Mouse (Mus musculus): ENCODE measurements around the gene Gsg1. TPM values are rescaled to one million over a fixed set of nuclear protein-coding genes. Genes with fewer than 3 reads are reported as not detected.

The Gsg1 gene
- 0.14 and 0.26 TPM in 2 replicates for polyA plus RNA-seq (2015; fragmentation: Nextera tagmentation; extraction: Ambion mirVana)

- Histone ChIP-seq H3K4me2 (ENCODE audit: low read depth, low read length) (no peak within 1 kb of the TSS), H3K9me3 (ENCODE audit: low read length) (no peaks in the 10 kb centered on the region), H3K4me3 (ENCODE audit: low read depth, low read length) (no peak within 1 kb of the TSS), H3K4me1 (ENCODE audit: insufficient read depth) (peaks cover 6% of the 10 kb centered on the region; the same call in 1 of the 2 replicates), H3K36me3 (replicated peaks; ENCODE audit: insufficient read depth, low read length) (no peaks in the 10 kb centered on the region), H3K27ac (ENCODE audit: low read depth) (no peak within 1 kb of the TSS), H3K9ac (replicated peaks) (no peak within 1 kb of the TSS), H3K27me3 (ENCODE audit: insufficient read depth, low read length) (peaks cover 6% of the 10 kb centered on the region; the same call in 1 of the 2 replicates)
- DNase-seq, result no peak
- WGBS (ENCODE audit: insufficient replicate concordance), result 71% methylated on average over 7 of the region's 7 CpGs
- ATAC-seq, result no peak
- TF ChIP-seq CTCF (IDR thresholded peaks at IDR 0.05; ENCODE audit: low read depth) (no peak), EP300 (IDR thresholded peaks at IDR 0.05; ENCODE audit: low read depth) (no peak)
Observed at GRCm38 (mm10) chr6:135254153-135254552, at the start of gene Gsg1. TSS of gene Gsg1 (minus strand) at chr6:135254351.

- no peaks in the 10 kb centered on the region for H3K36me3 ChIP-seq (replicated peaks; ENCODE audit: insufficient read depth, low read length)
- H3K9ac ChIP-seq (replicated peaks), result no peak overlapping the region
- H3K27me3 ChIP-seq (ENCODE audit: insufficient read depth, low read length), result no peaks in the 10 kb centered on the region
- H3K4me1 ChIP-seq (ENCODE audit: insufficient read depth), result peaks cover 19% of the 10 kb centered on the region
- H3K4me2 ChIP-seq (ENCODE audit: low read depth, low read length), result peak overlapping the region; percentile 22; the same call in 1 of the 2 replicates
- ATAC-seq, result peak; percentile 83
- DNase-seq, result peak; percentile 23
- H3K4me3 ChIP-seq (ENCODE audit: low read depth, low read length), result no peak overlapping the region
- H3K27ac ChIP-seq (ENCODE audit: low read depth), result peak overlapping the region; percentile 11; the same call in 1 of the 2 replicates
- TF ChIP-seq EP300 (IDR thresholded peaks at IDR 0.05; ENCODE audit: low read depth), result peak; percentile 58
- no peak for TF ChIP-seq CTCF (IDR thresholded peaks at IDR 0.05; ENCODE audit: low read depth)
- WGBS (ENCODE audit: insufficient replicate concordance), result 41% methylated on average over 10 of the region's 10 CpGs
- H3K9me3 ChIP-seq (ENCODE audit: low read length), result no peaks in the 10 kb centered on the region
Observed at GRCm38 (mm10) chr6:135302421-135303125, 48.4 kb upstream of the Gsg1 start.

- Histone ChIP-seq H3K4me2 (ENCODE audit: low read depth, low read length) (no peak overlapping the region), H3K9ac (replicated peaks) (no peak overlapping the region), H3K4me1 (ENCODE audit: insufficient read depth) (peaks cover 19% of the 10 kb centered on the region), H3K36me3 (replicated peaks; ENCODE audit: insufficient read depth, low read length) (no peaks in the 10 kb centered on the region), H3K9me3 (ENCODE audit: low read length) (no peaks in the 10 kb centered on the region), H3K27me3 (ENCODE audit: insufficient read depth, low read length) (no peaks in the 10 kb centered on the region), H3K27ac (ENCODE audit: low read depth) (no peak overlapping the region), H3K4me3 (ENCODE audit: low read depth, low read length) (no peak overlapping the region)
- ATAC-seq (no peak), DNase-seq (no peak)
- WGBS (ENCODE audit: insufficient replicate concordance), result 59% methylated on average over 4 of the region's 4 CpGs
- no peak for TF ChIP-seq EP300 (IDR thresholded peaks at IDR 0.05; ENCODE audit: low read depth)
- TF ChIP-seq CTCF (IDR thresholded peaks at IDR 0.05; ENCODE audit: low read depth), result no peak
Observed at GRCm38 (mm10) chr6:135300469-135300868, 46.3 kb upstream of the Gsg1 start.

GRCm38 (mm10) chr6:135299024-135299550 lies 44.9 kb upstream of the Gsg1 start:
- no peak overlapping the region for H3K4me2 ChIP-seq (ENCODE audit: low read depth, low read length)
- no peak overlapping the region for H3K9ac ChIP-seq (replicated peaks)
- H3K27me3 ChIP-seq (ENCODE audit: insufficient read depth, low read length), result no peaks in the 10 kb centered on the region
- no peak for ATAC-seq
- no peaks in the 10 kb centered on the region for H3K9me3 ChIP-seq (ENCODE audit: low read length)
- peaks cover 15% of the 10 kb centered on the region; the same call in 1 of the 2 replicates for H3K4me1 ChIP-seq (ENCODE audit: insufficient read depth)
- no peak overlapping the region for H3K4me3 ChIP-seq (ENCODE audit: low read depth, low read length)
- no peak for TF ChIP-seq EP300 (IDR thresholded peaks at IDR 0.05; ENCODE audit: low read depth)
- no peak for TF ChIP-seq CTCF (IDR thresholded peaks at IDR 0.05; ENCODE audit: low read depth)
- WGBS (ENCODE audit: insufficient replicate concordance), result 60% methylated on average over 7 of the region's 7 CpGs
- no peaks in the 10 kb centered on the region for H3K36me3 ChIP-seq (replicated peaks; ENCODE audit: insufficient read depth, low read length)
- no peak overlapping the region for H3K27ac ChIP-seq (ENCODE audit: low read depth)
- DNase-seq, result no peak

- TF ChIP-seq CTCF (IDR thresholded peaks at IDR 0.05; ENCODE audit: low read depth) (no peak), EP300 (IDR thresholded peaks at IDR 0.05; ENCODE audit: low read depth) (no peak)
- Histone ChIP-seq H3K4me3 (ENCODE audit: low read depth, low read length) (no peak overlapping the region), H3K36me3 (replicated peaks; ENCODE audit: insufficient read depth, low read length) (no peaks in the 10 kb centered on the region), H3K9me3 (ENCODE audit: low read length) (no peaks in the 10 kb centered on the region), H3K27me3 (ENCODE audit: insufficient read depth, low read length) (no peaks in the 10 kb centered on the region), H3K9ac (replicated peaks) (no peak overlapping the region), H3K4me2 (ENCODE audit: low read depth, low read length) (no peak overlapping the region), H3K27ac (ENCODE audit: low read depth) (no peak overlapping the region), H3K4me1 (ENCODE audit: insufficient read depth) (peaks cover 9% of the 10 kb centered on the region; the same call in 1 of the 2 replicates)
- DNase-seq, result no peak
- WGBS (ENCODE audit: insufficient replicate concordance), result 61% methylated on average over 7 of the region's 7 CpGs
- ATAC-seq, result no peak
Observed at GRCm38 (mm10) chr6:135297570-135297969, 43.4 kb upstream of the Gsg1 start.

GRCm38 (mm10) chr6:135296267-135296666 lies 42.1 kb upstream of the Gsg1 start:
- Histone ChIP-seq H3K27me3 (ENCODE audit: insufficient read depth, low read length) (no peaks in the 10 kb centered on the region), H3K4me3 (ENCODE audit: low read depth, low read length) (no peak overlapping the region), H3K4me1 (ENCODE audit: insufficient read depth) (peaks cover 3% of the 10 kb centered on the region), H3K36me3 (replicated peaks; ENCODE audit: insufficient read depth, low read length) (no peaks in the 10 kb centered on the region), H3K27ac (ENCODE audit: low read depth) (no peak overlapping the region), H3K9me3 (ENCODE audit: low read length) (no peaks in the 10 kb centered on the region), H3K4me2 (ENCODE audit: low read depth, low read length) (peak overlapping the region; percentile 47), H3K9ac (replicated peaks) (no peak overlapping the region; the same call in 1 of the 2 replicates)
- TF ChIP-seq EP300 (IDR thresholded peaks at IDR 0.05; ENCODE audit: low read depth), result no peak
- TF ChIP-seq CTCF (IDR thresholded peaks at IDR 0.05; ENCODE audit: low read depth), result no peak
- 32% methylated on average over 17 of the region's 17 CpGs for WGBS (ENCODE audit: insufficient replicate concordance)
- ATAC-seq, result peak; percentile 51
- DNase-seq, result peak; percentile 47

Measured in liver, postnatal 0 days (tissue).